Mouse (Mus musculus) gastrocnemius, postnatal 36 days (tissue): ENCODE data around the gene Git2. TPM values are rescaled to one million over a fixed set of nuclear protein-coding genes. Genes with fewer than 3 reads are reported as not detected.

Experiments used
- DNase-seq, 2 experiments: peaks; one replicate each; pipeline ENCODE4 v3.0.0; 2022
- intact Hi-C: fragments of 180-260 bp; cut with DNase I; formaldehyde crosslinking; loops from one replicate; pipeline ENCODE4 v1.15.1; 2025
- microRNA-seq, 2 experiments: library from miRNA; unstranded; fragments of <30 nt; microRNA quantifications; one replicate each; pipeline ENCODE4 v1.2.0; 2021
- total RNA-seq, 2 experiments: library from RNA; stranded (reverse); gene quantifications; 2 replicates each; pipeline ENCODE4 v1.2.3; 2021

Gene Git2
- total RNA-seq, 2 experiments from 2014 or later = 15.9 to 17.4 TPM

DNA sequence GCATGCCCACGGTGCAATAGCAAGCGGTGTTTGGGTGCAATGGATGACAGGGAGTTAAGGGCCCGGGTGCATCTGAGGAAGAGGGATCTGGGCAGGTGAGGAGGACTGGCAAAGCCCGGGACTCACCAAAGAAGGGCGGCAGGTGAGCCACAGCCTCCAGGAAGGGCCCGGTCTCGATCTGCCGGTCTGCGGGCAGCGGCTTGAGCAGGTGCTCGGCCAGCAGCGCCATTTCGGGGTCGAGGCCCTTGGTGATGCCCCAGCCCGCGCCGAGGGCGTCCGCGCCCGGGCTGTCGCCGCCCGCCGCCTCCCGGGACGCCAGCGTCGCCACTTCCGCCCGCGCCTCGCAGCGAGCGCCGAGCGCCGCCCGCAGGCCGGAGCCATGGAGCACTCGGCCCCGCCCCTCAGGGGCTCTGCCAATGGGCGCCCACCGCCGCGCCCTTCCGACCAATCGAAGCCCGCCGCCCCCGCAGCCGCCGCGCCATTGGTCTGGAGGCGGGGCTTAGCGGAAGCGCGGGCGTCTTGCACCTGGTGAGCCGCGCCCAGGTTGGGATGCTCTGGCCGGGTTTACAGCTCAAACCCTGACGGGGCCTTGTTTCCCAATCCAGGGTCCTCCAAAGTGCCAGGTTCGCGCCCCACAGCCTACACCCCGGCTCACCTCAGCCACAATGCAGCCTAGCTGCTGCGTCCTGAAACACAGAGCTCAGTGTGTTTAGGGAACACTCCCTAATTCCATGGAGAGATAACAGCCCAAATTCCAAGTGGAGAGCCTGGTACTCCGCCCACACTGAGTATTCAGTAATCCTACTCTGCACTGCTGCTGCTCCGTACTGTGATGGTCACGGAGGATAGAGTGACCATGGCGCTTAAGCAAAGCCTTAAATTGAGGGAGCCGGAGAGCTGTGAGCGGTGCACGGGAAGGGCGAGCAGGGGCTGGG, 84.4 kb downstream of the Git2 start, which contains the start of gene Gltp:
Gene Gltp (minus strand): TSS at position 352 of the 935 bp plus-strand sequence.
- peak; percentile 79 to 89 for DNase-seq
- intact Hi-C loops = no loop called here

DNA sequence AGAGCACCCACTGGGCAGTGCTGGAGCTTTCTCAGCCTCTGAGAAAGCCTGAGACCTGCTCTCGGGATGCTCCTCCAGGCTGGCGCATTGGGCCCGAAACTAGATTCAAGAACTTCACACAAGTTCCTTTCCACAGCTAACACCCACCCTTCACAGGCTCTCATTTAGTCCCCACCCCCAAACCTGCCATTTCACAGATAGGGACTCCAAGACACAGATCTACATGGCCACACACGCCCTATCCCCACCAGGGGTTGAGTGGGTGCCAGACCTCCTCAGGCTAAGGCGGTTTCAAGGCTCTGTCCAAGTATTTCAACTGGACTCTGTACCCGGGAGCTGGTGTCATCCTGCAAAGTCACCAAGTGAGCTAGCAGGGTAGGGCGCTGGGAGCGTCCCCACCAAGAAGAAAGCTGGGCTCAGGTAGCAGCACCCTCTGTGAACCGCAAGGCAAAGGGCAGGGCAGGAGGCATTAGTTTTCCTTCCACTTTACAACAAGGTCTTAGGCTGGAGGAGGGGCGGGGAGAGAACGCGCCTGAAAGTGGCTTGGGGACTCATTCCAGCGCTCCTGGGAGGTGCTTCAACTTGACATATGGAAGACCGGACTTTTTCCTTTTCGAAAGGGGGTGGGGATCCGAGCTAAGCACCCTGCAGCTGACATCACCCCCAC, 85.5 kb downstream of the Git2 start:
- no peak for DNase-seq
- intact Hi-C loops = no loop called here

DNA sequence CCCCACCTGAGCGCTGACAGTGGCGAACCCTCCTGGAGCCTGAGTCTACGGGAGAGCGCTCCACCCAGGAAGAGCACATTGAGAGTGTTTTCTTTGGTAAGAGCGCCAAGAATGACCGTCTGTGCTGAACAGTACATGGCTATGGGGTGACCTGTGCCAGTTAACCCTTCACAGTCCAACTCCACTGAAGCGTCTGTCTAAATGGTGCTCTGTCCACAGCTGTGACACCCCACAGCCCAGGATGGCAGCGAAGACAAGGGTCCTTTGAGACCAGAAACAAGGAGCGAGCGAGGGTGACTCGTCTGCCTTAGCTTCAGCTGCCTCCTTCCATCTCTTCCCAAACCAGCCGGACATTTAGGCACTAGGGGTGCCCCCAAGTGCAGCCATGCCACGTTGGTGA, 86.6 kb downstream of the Git2 start:
- DNase-seq = no peak
- intact Hi-C loops = no loop called here

DNA sequence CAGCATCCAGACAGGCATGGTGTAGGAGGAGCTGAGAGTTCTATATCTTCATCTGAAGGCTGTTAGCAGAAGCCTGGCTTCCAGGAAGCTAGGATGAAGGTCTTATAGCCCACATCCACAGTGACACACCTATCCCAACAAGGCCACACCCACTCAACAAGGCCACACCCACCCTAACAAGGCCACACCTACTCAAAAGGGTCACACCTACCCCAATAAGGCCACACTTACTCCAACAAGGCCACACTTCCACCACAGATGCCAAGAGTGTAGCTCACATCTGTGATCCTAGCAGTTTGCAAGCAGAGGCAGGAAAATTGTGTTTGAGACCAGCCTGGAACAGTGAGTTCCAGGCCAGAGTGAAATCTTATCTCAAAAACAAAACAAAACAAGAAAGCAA, 87.4 kb downstream of the Git2 start:
- intact Hi-C loops = no loop called here
- DNase-seq = no peak

DNA sequence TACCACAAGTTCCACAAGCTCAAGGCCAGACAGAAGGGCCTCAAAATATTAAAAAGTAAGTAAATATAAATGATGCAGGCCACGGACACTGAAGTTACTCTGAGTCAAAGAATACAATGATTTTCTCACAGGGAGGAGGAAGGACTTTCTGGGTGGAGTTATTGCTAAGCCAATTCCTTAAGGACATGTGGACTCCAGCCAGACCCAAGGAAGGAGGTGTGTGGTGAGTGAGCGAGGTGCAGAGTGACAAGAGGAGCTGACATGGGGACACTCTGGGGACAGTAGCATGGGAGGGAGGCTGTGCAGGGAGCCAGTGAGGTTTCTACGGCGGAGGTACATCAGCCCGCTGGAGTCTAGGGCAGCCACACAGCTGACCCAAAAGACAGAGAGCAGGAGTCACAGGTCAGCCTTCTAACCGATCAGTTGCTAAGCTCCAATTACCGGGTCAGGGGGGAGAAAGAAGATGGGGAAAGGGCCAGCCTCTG, 88.5 kb downstream of the Git2 start:
- DNase-seq = no peak
- intact Hi-C loops = no loop called here

DNA sequence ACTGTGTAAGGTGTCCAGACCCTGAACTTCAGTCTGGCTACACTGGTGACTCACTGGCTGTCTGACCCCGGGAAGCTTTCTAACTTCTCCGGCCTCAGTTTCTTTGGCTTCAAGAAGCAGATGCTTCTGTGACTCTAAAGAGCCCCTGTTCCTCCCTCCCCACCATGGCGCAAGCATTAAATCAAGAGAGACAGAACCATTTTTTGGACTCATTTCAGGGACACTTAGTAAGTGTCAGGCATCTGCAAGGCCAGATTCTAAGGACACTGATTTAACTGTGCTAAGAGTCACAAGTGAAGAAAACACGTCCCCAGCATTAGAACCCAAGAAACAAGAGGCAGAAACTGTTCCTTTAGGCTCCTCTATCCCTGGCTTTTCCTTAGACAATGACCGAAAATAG, 89.3 kb downstream of the Git2 start:
- intact Hi-C loops = no loop called here
- no peak for DNase-seq

DNA sequence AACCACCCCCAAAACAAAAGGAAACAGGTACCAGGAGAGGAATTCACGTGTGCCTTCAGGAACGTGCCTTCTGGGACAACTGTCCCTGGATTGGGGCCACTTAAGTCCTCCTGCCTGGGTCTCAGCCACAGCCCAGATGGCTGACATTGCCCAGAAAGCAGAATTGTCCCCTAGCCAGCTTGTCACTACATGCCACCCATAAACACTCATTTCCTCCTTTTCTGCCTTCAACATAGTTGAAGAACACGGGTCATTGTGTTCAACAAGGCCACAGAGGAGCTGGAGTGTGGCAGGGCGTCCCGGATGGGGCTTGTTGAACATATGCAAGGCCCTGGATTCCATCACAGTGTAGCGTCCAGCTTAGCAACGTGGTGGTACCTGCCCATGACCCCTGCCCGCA, 93.6 kb downstream of the Git2 start:
- intact Hi-C loops = no loop called here
- no peak for DNase-seq

DNA sequence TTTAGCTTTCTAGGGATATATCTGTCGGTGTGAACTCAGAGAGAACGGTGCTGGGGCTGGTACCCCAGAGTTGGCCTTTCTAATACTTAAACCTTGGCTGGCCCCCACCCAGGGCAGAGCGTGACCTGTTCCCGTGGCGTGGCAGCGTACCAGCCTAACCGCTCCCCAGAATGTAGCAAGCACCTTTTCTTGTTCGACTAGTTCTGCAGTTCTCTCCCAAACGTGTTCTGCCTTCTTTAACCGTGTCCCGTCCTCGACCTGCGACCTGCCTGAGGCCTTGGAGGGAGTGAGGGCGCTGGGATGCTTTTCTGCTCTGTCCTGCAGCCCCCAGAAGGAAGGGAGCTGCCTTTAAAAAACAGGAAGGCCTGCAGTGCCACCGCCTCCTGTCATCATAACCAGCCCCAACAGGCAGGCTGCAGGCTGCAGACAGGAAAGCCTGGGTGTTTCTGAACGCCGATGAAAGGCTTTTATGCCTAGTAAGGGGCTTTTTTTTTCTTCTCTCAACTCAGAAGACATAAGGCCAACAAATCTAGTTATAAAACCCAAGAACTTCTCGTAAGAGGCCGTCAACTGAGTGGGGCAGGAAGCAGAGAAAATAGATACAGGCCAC, 94.5 kb downstream of the Git2 start:
- no peak for DNase-seq
- intact Hi-C loops = no loop called here

DNA sequence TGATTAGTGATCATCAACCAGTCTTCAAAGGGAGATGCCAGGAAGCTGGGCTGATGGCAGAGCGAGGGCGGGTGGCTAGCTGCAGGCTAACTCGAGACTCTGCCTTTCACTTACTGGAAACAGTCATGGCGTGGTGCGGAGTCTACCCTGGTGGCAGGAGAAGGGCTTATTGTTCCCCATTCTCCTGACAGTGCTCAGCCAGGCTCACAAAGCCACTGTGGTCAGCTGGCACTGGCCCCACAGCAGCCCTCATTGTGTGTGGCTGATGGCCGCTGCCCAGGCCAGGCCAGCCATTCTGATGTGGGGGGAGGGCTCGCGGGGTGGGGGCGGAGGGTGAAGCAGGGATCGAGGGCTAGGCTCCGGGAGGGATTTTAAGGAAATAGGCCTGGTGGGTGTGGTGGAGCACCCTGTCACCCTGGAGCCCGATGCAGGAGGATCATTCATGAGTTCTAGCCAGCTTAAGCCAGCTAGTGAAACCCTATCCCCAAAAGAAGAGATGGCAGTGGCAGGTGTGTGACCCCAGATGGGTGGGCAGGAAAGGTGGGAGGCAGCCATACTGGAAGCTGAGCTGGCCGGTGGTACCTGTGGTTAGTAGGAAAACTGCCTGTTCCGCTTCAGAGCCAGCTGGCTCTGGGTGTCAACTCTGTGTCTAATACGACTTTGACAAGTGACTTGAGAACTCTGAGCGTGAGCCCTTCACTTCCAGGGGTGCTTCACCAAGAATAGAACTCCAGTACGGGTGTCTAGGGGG, 95.3 kb downstream of the Git2 start:
- DNase-seq = no peak
- intact Hi-C loops = no loop called here

Small RNAs within 50 kb of the gene (microRNA-seq; reads per million reads assigned to microRNA genes)
- 0 reads per million in 2 experiments for gene Mir7028

Other genes starting within 250 kb of the Git2 start
- gene Fam222a, start 207.5 kb downstream of the Git2 start, total RNA-seq = under 1 TPM; 0.22 to 0.28 TPM
- 1 to 10 TPM in 1 of 2 experiments, under 1 TPM in 1; 0.87 to 2.1 TPM for gene Trpv4, start 117.1 kb downstream of the Git2 start, total RNA-seq
- gene Gltp, start 84.5 kb downstream of the Git2 start, total RNA-seq = 1 to 10 TPM; 7.3 to 7.9 TPM
- 1 to 10 TPM; 2.7 to 2.9 TPM for gene Tchp, start 67.8 kb downstream of the Git2 start, total RNA-seq
- 10 to 100 TPM; 18.8 to 21.4 TPM for gene Ankrd13a, start 840 bp downstream of the Git2 start, total RNA-seq
- gene 1500011B03Rik, start 48.0 kb upstream of the Git2 start, total RNA-seq = 1 to 10 TPM; 4.9 to 5.2 TPM
- not detected for gene 4930519G04Rik, start 78.1 kb upstream of the Git2 start, total RNA-seq
- gene Gm9936, start 83.2 kb upstream of the Git2 start, total RNA-seq = not detected
- 1 to 10 TPM; 1.2 to 2.7 TPM for gene Oasl2, start 121.4 kb upstream of the Git2 start, total RNA-seq
- under 1 TPM in 1 of 2 experiments, not detected in 1; 0.59 TPM for gene Oasl1, start 147.7 kb upstream of the Git2 start, total RNA-seq
- 10 to 100 TPM; 19.2 to 23.1 TPM for gene 2210016L21Rik, start 166.6 kb upstream of the Git2 start, total RNA-seq
- gene Hnf1a, start 195.6 kb upstream of the Git2 start, total RNA-seq = not detected
- 10 to 100 TPM; 19.6 to 21.3 TPM for gene Sppl3, start 235.6 kb upstream of the Git2 start, total RNA-seq